In genomic region chr17:27074236-27074635, GRCm38 (mm10) we compare ENCODE assay signal across 15 mouse cellular contexts. TPM values are rescaled to one million over a fixed set of nuclear protein-coding genes. Genes with fewer than 3 reads are reported as not detected.
DNase-seq lines count a peak whose midpoint lies in the region; ATAC-seq and TF ChIP-seq lines count a peak whose summit lies in the region.
"Had no signal": no experiment of that assay in that cellular context is flagged by ENCODE, and none has a peak within 500 bp of the region (broad histone marks: within the 10 kb centered on the region; RNA-seq: fewer than 3 reads in every experiment).

No protein-coding gene starts in this region.

- H3K4me3 ChIP-seq in hindbrain, postnatal 0 days (ENCODE audit: low read length): no peak overlapping the region
- H3K4me3 ChIP-seq in hindbrain, embryonic 12.5 days: no peak overlapping the region
- no peak overlapping the region for H3K4me3 ChIP-seq in MEL (ENCODE audit: control insufficient read depth in 1 of 2, insufficient read depth in 1 of 2, low read depth in 2 of 2, low read length in 2 of 2)
- no peak overlapping the region for H3K4me3 ChIP-seq in midbrain, embryonic 10.5 days
- H3K4me3 ChIP-seq: heart, embryonic 13.5 days had no signal

- H3K79me2 ChIP-seq in MEL (ENCODE audit: control insufficient read depth, insufficient read depth, low read length, poor library complexity): no peaks in the 10 kb centered on the region

- H3K4me2 ChIP-seq in hindbrain, postnatal 0 days (ENCODE audit: low read depth, low read length): no peak overlapping the region
- no peak overlapping the region for H3K4me2 ChIP-seq in hindbrain, embryonic 12.5 days (replicated peaks)
- H3K4me2 ChIP-seq: heart, embryonic 13.5 days had no signal

- H3K9me3 ChIP-seq in hindbrain, postnatal 0 days (ENCODE audit: low read length): no peaks in the 10 kb centered on the region
- no peaks in the 10 kb centered on the region; the same call in 1 of the 2 replicates for H3K9me3 ChIP-seq in hindbrain, embryonic 12.5 days (replicated peaks)
- H3K9me3 ChIP-seq in MEL (replicated peaks; ENCODE audit: insufficient read depth, low read length): no peaks in the 10 kb centered on the region
- H3K9me3 ChIP-seq in midbrain, embryonic 10.5 days (replicated peaks): peaks cover 7% of the 10 kb centered on the region; the same call in 1 of the 2 replicates

- DNase-seq in hindbrain, postnatal 0 days (ENCODE audit: low spot score): peak; percentile 27
- peak; percentile 23 for DNase-seq in MEL (ENCODE audit: low read depth, low spot score)
- no peak for DNase-seq in midbrain, embryonic 10.5 days (ENCODE audit: low spot score)
- DNase-seq in ovary, adult 18-20 months (ENCODE audit: low spot score): no peak
- no peak for DNase-seq in ovary, postnatal 36 days (ENCODE audit: low spot score)
- DNase-seq: adrenal gland, postnatal 36 days; cerebellum, adult 9-11 months; lung, postnatal 4 days; retina, postnatal 1 day had no signal

- TF ChIP-seq EP300 in MEL (IDR thresholded peaks at IDR 0.05; ENCODE audit: low read depth in 1 of 2, low read length in 2 of 2): no peak

- 49% methylated on average over 6 of the region's 6 CpGs for WGBS in hindbrain, postnatal 0 days
- 67% methylated on average over 6 of the region's 6 CpGs for WGBS in hindbrain, embryonic 12.5 days
- 81% methylated on average over 6 of the region's 6 CpGs for WGBS in midbrain, embryonic 10.5 days

- H3K27ac ChIP-seq in hindbrain, postnatal 0 days: peak overlapping the region; percentile 3; the same call in 1 of the 2 replicates
- H3K27ac ChIP-seq in hindbrain, embryonic 12.5 days: no peak overlapping the region
- H3K27ac ChIP-seq in MEL (ENCODE audit: control insufficient read depth, low read depth, low read length): no peak overlapping the region
- H3K27ac ChIP-seq in midbrain, embryonic 10.5 days (replicated peaks): no peak overlapping the region
- H3K27ac ChIP-seq: heart, embryonic 13.5 days had no signal

- H3K4me1 ChIP-seq in hindbrain, postnatal 0 days (ENCODE audit: insufficient read depth, low read length): peaks cover 7% of the 10 kb centered on the region; the same call in 1 of the 2 replicates
- H3K4me1 ChIP-seq in hindbrain, embryonic 12.5 days: peaks cover 13% of the 10 kb centered on the region
- H3K4me1 ChIP-seq in MEL (ENCODE audit: control insufficient read depth in 1 of 2, insufficient read depth in 2 of 2, low read length in 2 of 2): no peaks in the 10 kb centered on the region
- H3K4me1 ChIP-seq in midbrain, embryonic 10.5 days: peaks cover 21% of the 10 kb centered on the region

- no peaks in the 10 kb centered on the region for H3K27me3 ChIP-seq in hindbrain, postnatal 0 days (ENCODE audit: insufficient read depth, low read length)
- no peaks in the 10 kb centered on the region for H3K27me3 ChIP-seq in hindbrain, embryonic 12.5 days
- H3K27me3 ChIP-seq in MEL (ENCODE audit: control insufficient read depth in 1 of 2, insufficient read depth in 2 of 2, low read length in 2 of 2): no peaks in the 10 kb centered on the region; a peak in 1 of 4 replicates
- H3K27me3 ChIP-seq in midbrain, embryonic 10.5 days (ENCODE audit: low read depth, poor library complexity, severe bottlenecking): no peaks in the 10 kb centered on the region
- H3K27me3 ChIP-seq: heart, embryonic 13.5 days had no signal

- TF ChIP-seq CTCF in hindbrain, postnatal 0 days (IDR thresholded peaks at IDR 0.05; ENCODE audit: low read depth): no peak
- no peak for TF ChIP-seq CTCF in MEL (IDR thresholded peaks at IDR 0.05 in 2 of 3, conservative IDR thresholded peaks at IDR 0.05 in 1 of 3; ENCODE audit: control insufficient read depth in 1 of 3, insufficient read depth in 1 of 3, low read depth in 2 of 3, low read length in 3 of 3, poor library complexity in 1 of 3, severe bottlenecking in 1 of 3)

- no peak for ATAC-seq in hindbrain, postnatal 0 days
- ATAC-seq in hindbrain, embryonic 12.5 days (ENCODE audit: low FRiP score): no peak
- peak; percentile 75 for ATAC-seq in granulocyte monocyte progenitor cell, adult 5-6 weeks (replicated peaks; ENCODE audit: poor library complexity, severe bottlenecking)
- peak; percentile 58 for ATAC-seq in megakaryocyte progenitor cell, adult 5-6 weeks (replicated peaks; ENCODE audit: poor library complexity)
- ATAC-seq: CD4-positive, CD25-positive, alpha-beta regulatory T cell, adult 4 months; inflammation-experienced regulatory T-cells, adult 6 months had no signal

- H3K9ac ChIP-seq in hindbrain, postnatal 0 days (replicated peaks; ENCODE audit: low read length): no peak overlapping the region
- H3K9ac ChIP-seq in hindbrain, embryonic 12.5 days: no peak overlapping the region
- H3K9ac ChIP-seq in MEL (ENCODE audit: control insufficient read depth, low read depth, low read length, poor library complexity, severe bottlenecking): no peak overlapping the region
- H3K9ac ChIP-seq: heart, embryonic 13.5 days had no signal

- H3K36me3 ChIP-seq in hindbrain, postnatal 0 days (ENCODE audit: insufficient read depth, low read length): no peaks in the 10 kb centered on the region
- H3K36me3 ChIP-seq in hindbrain, embryonic 12.5 days: no peaks in the 10 kb centered on the region
- H3K36me3 ChIP-seq in MEL (ENCODE audit: control insufficient read depth in 1 of 2, insufficient read depth in 2 of 2, low read length in 2 of 2): no peaks in the 10 kb centered on the region
- H3K36me3 ChIP-seq in midbrain, embryonic 10.5 days: no peaks in the 10 kb centered on the region

- no peak for TF ChIP-seq POLR2A in MEL (IDR thresholded peaks at IDR 0.05; ENCODE audit: control insufficient read depth in 1 of 2, insufficient read depth in 1 of 2, low read depth in 1 of 2, low read length in 2 of 2, poor library complexity in 1 of 2)

- TF ChIP-seq RAD21 in MEL (IDR thresholded peaks at IDR 0.05; ENCODE audit: low read depth, low read length): no peak

TF ChIP-seq in MEL, 35 proteins besides CTCF, POLR2A, EP300 and RAD21:
- TF ChIP-seq GATA1 (IDR thresholded peaks at IDR 0.05; ENCODE audit: low read depth, low read length): no peak

RNA-seq across cellular contexts. Expression of gene Itpr3, which starts 17.1 kb away (rescaled TPM):
- 2.3 and 4.0 TPM in 2 replicates for total RNA-seq in hindbrain, postnatal 0 days (2014; rRNA removed)
- 0.58 TPM in 2 replicates for polyA plus RNA-seq in hindbrain, postnatal 0 days (2015; fragmentation: Nextera tagmentation; extraction: Ambion mirVana)
- polyA plus RNA-seq in hindbrain, embryonic 12.5 days (2016; fragmentation: Nextera tagmentation; extraction: Ambion mirVana): 2.5 and 2.8 TPM in 2 replicates
- total RNA-seq in MEL (2012; rRNA removed): 7.3 and 9.7 TPM in 2 replicates
- 10 to 100 TPM in 1 of 2 experiments, not detected in 1; 11.4 TPM for polyA plus RNA-seq in MEL (2012; ENCODE audit: insufficient read depth in 1 of 2, insufficient read length in 2 of 2, low read depth in 1 of 2, low replicate concordance in 2 of 2, missing spikeins in 1 of 2)
- total RNA-seq in granulocyte monocyte progenitor cell, adult 5-6 weeks (2014; fragmentation: Nextera tagmentation): 4.0 and 8.5 TPM in 2 replicates
- total RNA-seq in granulocyte monocyte progenitor cell, adult 5-6 weeks (2017): 6.1 and 6.5 TPM in 2 replicates
- 3.4 and 3.6 TPM in 2 replicates for total RNA-seq in megakaryocyte progenitor cell, adult 5-6 weeks (2015)
- total RNA-seq in megakaryocyte progenitor cell, adult 5-6 weeks (2017): 5.3 and 6.2 TPM in 2 replicates
- polyA plus RNA-seq in midbrain, embryonic 10.5 days (2016; fragmentation: Nextera tagmentation; extraction: Ambion mirVana): 1.0 and 1.3 TPM in 2 replicates

RNA-seq across cellular contexts. Expression of gene Bak1, which starts 45.4 kb away (rescaled TPM):
- total RNA-seq in hindbrain, postnatal 0 days (2014; rRNA removed): 62.9 and 70.8 TPM in 2 replicates
- 4.0 and 4.2 TPM in 2 replicates for polyA plus RNA-seq in hindbrain, postnatal 0 days (2015; fragmentation: Nextera tagmentation; extraction: Ambion mirVana)
- polyA plus RNA-seq in hindbrain, embryonic 12.5 days (2016; fragmentation: Nextera tagmentation; extraction: Ambion mirVana): 3.3 and 3.5 TPM in 2 replicates
- total RNA-seq in MEL (2012; rRNA removed): 66.8 and 75.4 TPM in 2 replicates
- polyA plus RNA-seq in MEL (2012; ENCODE audit: insufficient read depth in 1 of 2, insufficient read length in 2 of 2, low read depth in 1 of 2, low replicate concordance in 2 of 2, missing spikeins in 1 of 2): 100 to 1,000 TPM in 1 of 2 experiments, not detected in 1; 150 TPM
- 137 and 143 TPM in 2 replicates for total RNA-seq in granulocyte monocyte progenitor cell, adult 5-6 weeks (2014; fragmentation: Nextera tagmentation)
- total RNA-seq in granulocyte monocyte progenitor cell, adult 5-6 weeks (2017): 55.9 and 59.2 TPM in 2 replicates
- 130 and 135 TPM in 2 replicates for total RNA-seq in megakaryocyte progenitor cell, adult 5-6 weeks (2015)
- 63.3 and 68.7 TPM in 2 replicates for total RNA-seq in megakaryocyte progenitor cell, adult 5-6 weeks (2017)
- 2.8 and 3.4 TPM in 2 replicates for polyA plus RNA-seq in midbrain, embryonic 10.5 days (2016; fragmentation: Nextera tagmentation; extraction: Ambion mirVana)

RNA-seq across cellular contexts. Expression of gene Uqcc2, which starts 59.5 kb away (rescaled TPM):
- 230 and 283 TPM in 2 replicates for total RNA-seq in hindbrain, postnatal 0 days (2014; rRNA removed)
- 427 and 445 TPM in 2 replicates for polyA plus RNA-seq in hindbrain, postnatal 0 days (2015; fragmentation: Nextera tagmentation; extraction: Ambion mirVana)
- polyA plus RNA-seq in hindbrain, embryonic 12.5 days (2016; fragmentation: Nextera tagmentation; extraction: Ambion mirVana): 263 and 312 TPM in 2 replicates
- 270 and 329 TPM in 2 replicates for total RNA-seq in MEL (2012; rRNA removed)
- polyA plus RNA-seq in MEL (2012; ENCODE audit: insufficient read depth in 1 of 2, insufficient read length in 2 of 2, low read depth in 1 of 2, low replicate concordance in 2 of 2, missing spikeins in 1 of 2): 100 to 1,000 TPM in 1 of 2 experiments, not detected in 1; 176 TPM
- 142 and 196 TPM in 2 replicates for total RNA-seq in granulocyte monocyte progenitor cell, adult 5-6 weeks (2014; fragmentation: Nextera tagmentation)
- total RNA-seq in granulocyte monocyte progenitor cell, adult 5-6 weeks (2017): 166 and 171 TPM in 2 replicates
- total RNA-seq in megakaryocyte progenitor cell, adult 5-6 weeks (2015): 134 and 138 TPM in 2 replicates
- 154 and 170 TPM in 2 replicates for total RNA-seq in megakaryocyte progenitor cell, adult 5-6 weeks (2017)
- 404 and 411 TPM in 2 replicates for polyA plus RNA-seq in midbrain, embryonic 10.5 days (2016; fragmentation: Nextera tagmentation; extraction: Ambion mirVana)

Comparison
In these comparisons a context has a peak if more than half of its experiments do, and no peak if none do; other contexts are left out.
1. ATAC-seq: peak in granulocyte monocyte progenitor cell, adult 5-6 weeks (single experiment) and megakaryocyte progenitor cell, adult 5-6 weeks (single experiment); none in hindbrain, postnatal 0 days (single experiment) and hindbrain, embryonic 12.5 days (single experiment).
2. DNase-seq: peak in hindbrain, postnatal 0 days (single experiment) and MEL (single experiment); none in midbrain, embryonic 10.5 days (single experiment), ovary, adult 18-20 months (single experiment) and ovary, postnatal 36 days (single experiment).